Mouse (Mus musculus) liver, embryonic 13.5 days (tissue): Measurements from ENCODE around the gene Sin3b. TPM values are rescaled to one million over a fixed set of nuclear protein-coding genes. Genes with fewer than 3 reads are reported as not detected.

ENCODE experiments used
- ATAC-seq: fragments of 200-750 bp; cut with Nextera tagmentation; 2 replicates; pipeline ENCODE4 v1.8.0; 2017; ENCODE audit warnings: low read depth, mild to moderate bottlenecking, moderate number of reproducible peaks, moderate library complexity
- DNase-seq: peaks from one replicate; pipeline ENCODE4 v3.0.0; 2022
- H3K27ac ChIP-seq: fragments of 300-500 bp; sonication (generic); 2 replicates; pipeline ENCODE4 v1.5.1; 2015; ENCODE audit warnings: moderate library complexity, mild to moderate bottlenecking, inconsistent platforms
- H3K27me3 ChIP-seq: fragments of 300-500 bp; sonication (generic); 2 replicates; pipeline ENCODE4 v1.6.1; 2015; ENCODE audit warnings: mild to moderate bottlenecking, inconsistent platforms
- H3K36me3 ChIP-seq: fragments of 300-500 bp; sonication (generic); 2 replicates; pipeline ENCODE4 v1.6.1; 2015; ENCODE audit warnings: mild to moderate bottlenecking, inconsistent platforms
- H3K4me1 ChIP-seq: fragments of 300-500 bp; sonication (generic); replicated peaks from 2 replicates; pipeline ENCODE4 v1.6.1; 2015; ENCODE audit warnings: inconsistent platforms
- H3K4me2 ChIP-seq: fragments of 300-500 bp; sonication (generic); 2 replicates; pipeline ENCODE4 v1.6.1; 2015; ENCODE audit warnings: inconsistent platforms, mild to moderate bottlenecking, moderate library complexity
- H3K4me3 ChIP-seq: fragments of 300-500 bp; sonication (generic); replicated peaks from 2 replicates; pipeline ENCODE4 v1.5.1; 2015; ENCODE audit warnings: mild to moderate bottlenecking, inconsistent platforms
- H3K9ac ChIP-seq: fragments of 300-500 bp; sonication (generic); 2 replicates; pipeline ENCODE4 v1.6.1; 2015; ENCODE audit warnings: mild to moderate bottlenecking, inconsistent platforms
- H3K9me3 ChIP-seq: fragments of 300-500 bp; sonication (generic); replicated peaks from 2 replicates; pipeline ENCODE4 v1.6.1; 2016; ENCODE audit warnings: inconsistent platforms
- WGBS: fragments of 180-500 bp; shearing (Covaris S2); methylation state at CpG from one replicate; pipeline ENCODE4 v1.1.7; 2015; ENCODE audit not compliant: insufficient replicate concordance; 5-methylcytosine and 5-hydroxymethylcytosine counted together
- polyA plus RNA-seq: library from polyadenylated mRNA; unstranded; fragments of >200 nt; fragmentation: Nextera tagmentation; extraction: Ambion mirVana; gene quantifications from 2 replicates; pipeline ENCODE4 v1.2.1, GENCODE M21; 2015

Gene Sin3b
- polyA plus RNA-seq, 1 experiment from 2014 or later, result 68.0 TPM

DNA sequence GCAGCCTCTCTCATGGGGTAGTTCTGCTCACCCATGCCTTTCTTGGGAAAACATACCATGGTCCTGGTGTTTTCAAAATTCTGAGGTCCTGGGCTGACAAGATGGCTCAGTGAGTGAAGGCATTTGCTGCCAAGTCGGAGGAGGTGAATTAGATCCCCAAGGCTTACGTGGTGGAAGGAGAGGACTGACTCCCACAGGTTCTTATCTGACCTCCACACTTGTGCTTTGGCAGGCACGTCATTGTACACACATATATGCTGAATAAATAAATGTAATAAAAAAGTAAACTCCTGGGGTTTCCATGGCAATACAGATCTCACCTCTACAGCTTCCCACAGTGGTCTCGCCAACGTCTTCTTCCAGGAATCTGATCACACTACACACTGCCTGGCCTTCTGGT, 6.5 kb upstream of the Sin3b start:
- Histone ChIP-seq H3K9ac (no peak overlapping the region), H3K4me3 (no peak overlapping the region), H3K4me2 (no peak overlapping the region), H3K27ac (no peak overlapping the region), H3K36me3 (no peaks in the 10 kb centered on the region), H3K9me3 (no peaks in the 10 kb centered on the region), H3K27me3 (no peaks in the 10 kb centered on the region), H3K4me1 (0 out of 2 replicates have a peak, but pooled peaks cover 8% of the 10 kb centered on the region)
- ATAC-seq (peak; percentile 34; the same call in 1 of the 2 replicates), DNase-seq (no peak)
- WGBS, result 41% methylated on average over 5 of the region's 5 CpGs

DNA sequence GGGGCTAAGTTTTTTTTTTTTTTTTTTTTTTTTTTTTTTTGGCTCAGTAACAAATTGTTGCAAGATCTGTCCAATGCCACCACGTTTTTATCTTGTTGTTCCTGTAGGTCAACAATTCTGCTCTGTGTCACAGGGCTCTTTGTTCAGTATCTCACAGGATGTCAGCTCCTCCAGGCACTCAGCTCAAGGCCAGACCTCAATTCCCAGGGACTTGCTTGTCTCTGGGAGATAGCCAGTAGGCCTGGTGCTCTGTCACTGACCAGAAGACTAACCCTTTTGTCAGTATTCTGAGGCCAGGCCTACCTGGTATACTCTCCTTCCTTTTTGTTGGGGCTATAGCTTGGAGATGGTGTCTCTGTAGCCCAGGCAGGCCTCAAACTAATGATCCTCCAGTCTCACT, 2.5 kb upstream of the Sin3b start:
- DNase-seq (no peak), ATAC-seq (no peak)
- H3K4me2 ChIP-seq, result no peak overlapping the region
- H3K27ac ChIP-seq, result no peak overlapping the region
- H3K4me1 ChIP-seq, result peaks cover 28% of the 10 kb centered on the region
- H3K4me3 ChIP-seq, result no peak overlapping the region
- no peaks in the 10 kb centered on the region for H3K9me3 ChIP-seq
- no peaks in the 10 kb centered on the region for H3K27me3 ChIP-seq
- whole genome bisulfite sequencing, result 10% methylated on average over 1 of the region's 1 CpGs
- H3K9ac ChIP-seq, result no peak overlapping the region
- peaks cover 7% of the 10 kb centered on the region for H3K36me3 ChIP-seq

DNA sequence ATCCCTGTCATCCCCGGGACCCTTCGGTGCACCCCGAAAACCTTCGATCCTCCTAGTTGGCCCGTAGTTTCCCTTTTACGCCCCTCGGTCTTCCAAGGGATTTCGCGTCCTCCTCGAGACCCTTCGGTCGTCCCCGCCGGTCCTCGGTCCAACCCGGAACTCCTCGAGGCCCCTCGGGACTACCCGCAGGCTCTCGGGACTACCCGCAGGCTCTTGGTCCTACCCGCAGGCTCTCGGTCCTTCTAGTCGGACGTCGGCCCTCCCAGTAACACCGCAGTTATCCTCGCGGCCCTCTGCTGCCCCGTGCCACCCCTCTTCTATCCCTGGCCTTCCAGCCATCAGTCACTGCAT, 541 bp downstream of the Sin3b start:
- peaks cover 27% of the 10 kb centered on the region for H3K4me1 ChIP-seq
- under 1% methylated on average over 30 of the region's 30 CpGs for WGBS
- H3K4me3 ChIP-seq, result peak overlapping the region; percentile 96
- peak overlapping the region; percentile 86 for H3K4me2 ChIP-seq
- DNase-seq (peak; percentile 15), ATAC-seq (peak; percentile 19; the same call in 1 of the 2 replicates)
- peaks cover 38% of the 10 kb centered on the region for H3K36me3 ChIP-seq
- H3K27ac ChIP-seq, result no peak overlapping the region
- no peaks in the 10 kb centered on the region for H3K27me3 ChIP-seq
- H3K9me3 ChIP-seq, result no peaks in the 10 kb centered on the region
- H3K9ac ChIP-seq, result peak overlapping the region; percentile 92

DNA sequence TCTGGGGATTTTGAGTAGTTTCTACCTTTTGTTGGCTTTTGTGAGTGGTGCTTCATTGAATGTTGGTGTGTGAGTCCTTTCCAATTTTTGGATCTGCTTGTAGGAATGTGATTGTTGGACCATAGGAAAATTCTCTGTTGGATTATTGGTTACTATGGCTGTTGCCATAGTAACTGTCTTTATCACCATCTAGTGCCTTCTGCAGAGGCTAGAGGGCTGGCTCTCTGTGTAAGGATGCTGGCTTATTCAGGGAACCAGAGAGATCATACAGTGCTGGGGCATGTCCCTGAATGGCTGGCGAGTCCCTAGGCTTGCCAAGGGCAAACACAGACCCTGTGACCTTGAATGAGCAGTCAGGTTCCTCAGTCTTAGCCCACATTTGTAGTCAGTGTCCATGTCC, 5.6 kb downstream of the Sin3b start:
- no peaks in the 10 kb centered on the region for H3K9me3 ChIP-seq
- no peak overlapping the region for H3K9ac ChIP-seq
- no peak overlapping the region for H3K4me2 ChIP-seq
- no peak for ATAC-seq
- H3K4me3 ChIP-seq, result no peak overlapping the region
- no peak for DNase-seq
- H3K27ac ChIP-seq, result no peak overlapping the region
- no peaks in the 10 kb centered on the region for H3K27me3 ChIP-seq
- H3K36me3 ChIP-seq, result peaks cover 86% of the 10 kb centered on the region
- H3K4me1 ChIP-seq, result peaks cover 27% of the 10 kb centered on the region
- WGBS, result 74% methylated on average over 1 of the region's 1 CpGs

- H3K4me2 ChIP-seq, result no peak overlapping the region
- H3K36me3 ChIP-seq, result peaks cover 92% of the 10 kb centered on the region
- 56% methylated on average over 5 of the region's 5 CpGs for WGBS
- no peak overlapping the region for H3K4me3 ChIP-seq
- no peaks in the 10 kb centered on the region for H3K4me1 ChIP-seq
- H3K27me3 ChIP-seq, result no peaks in the 10 kb centered on the region
- no peak overlapping the region for H3K27ac ChIP-seq
- H3K9me3 ChIP-seq, result no peaks in the 10 kb centered on the region
- H3K9ac ChIP-seq, result no peak overlapping the region
- DNase-seq (no peak), ATAC-seq (no peak)
Observed at GRCm38 (mm10) chr8:72735001-72735400, 11.9 kb downstream of the Sin3b start.

GRCm38 (mm10) chr8:72736868-72737267, 13.8 kb downstream of the Sin3b start:
- Histone ChIP-seq H3K36me3 (peaks cover 87% of the 10 kb centered on the region), H3K4me2 (no peak overlapping the region), H3K4me1 (no peaks in the 10 kb centered on the region), H3K4me3 (no peak overlapping the region), H3K27me3 (no peaks in the 10 kb centered on the region), H3K9ac (no peak overlapping the region), H3K27ac (no peak overlapping the region), H3K9me3 (no peaks in the 10 kb centered on the region)
- no peak for ATAC-seq
- no peak for DNase-seq

GRCm38 (mm10) chr8:72746061-72746460, 23.0 kb downstream of the Sin3b start:
- no peak for DNase-seq
- no peaks in the 10 kb centered on the region for H3K9me3 ChIP-seq
- 47% methylated on average over 5 of the region's 5 CpGs for WGBS
- no peak overlapping the region for H3K27ac ChIP-seq
- peaks cover 89% of the 10 kb centered on the region for H3K36me3 ChIP-seq
- no peak overlapping the region for H3K9ac ChIP-seq
- no peak overlapping the region for H3K4me3 ChIP-seq
- no peak overlapping the region for H3K4me2 ChIP-seq
- no peaks in the 10 kb centered on the region for H3K27me3 ChIP-seq
- no peak for ATAC-seq
- no peaks in the 10 kb centered on the region for H3K4me1 ChIP-seq

GRCm38 (mm10) chr8:72749846-72750245, 26.8 kb downstream of the Sin3b start:
- no peak overlapping the region for H3K4me3 ChIP-seq
- 92% methylated on average over 26 of the region's 26 CpGs for WGBS
- no peak for DNase-seq
- H3K27me3 ChIP-seq, result no peaks in the 10 kb centered on the region
- H3K27ac ChIP-seq, result no peak overlapping the region
- no peak for ATAC-seq
- H3K36me3 ChIP-seq, result peaks cover 94% of the 10 kb centered on the region
- no peak overlapping the region for H3K4me2 ChIP-seq
- no peaks in the 10 kb centered on the region for H3K9me3 ChIP-seq
- no peaks in the 10 kb centered on the region for H3K4me1 ChIP-seq
- no peak overlapping the region for H3K9ac ChIP-seq

DNA sequence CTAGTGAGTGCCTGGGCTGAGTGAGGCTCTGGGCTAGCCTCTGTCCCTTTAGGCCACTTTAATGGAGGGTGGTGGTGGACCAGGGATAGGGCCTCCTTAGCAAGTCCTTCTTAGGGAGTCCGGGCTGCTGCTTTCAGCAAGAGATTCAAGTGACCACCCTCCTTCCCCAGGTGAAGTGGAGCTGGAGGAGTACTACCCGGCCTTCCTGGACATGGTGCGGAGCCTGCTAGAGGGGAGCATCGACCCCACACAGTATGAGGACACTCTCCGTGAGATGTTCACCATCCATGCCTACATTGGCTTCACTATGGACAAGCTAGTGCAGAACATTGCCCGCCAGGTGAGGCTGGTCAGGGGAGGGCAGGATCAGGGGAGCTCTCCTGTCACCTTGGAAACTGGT, 27.2 kb downstream of the Sin3b start:
- Histone ChIP-seq H3K4me2 (no peak overlapping the region), H3K27me3 (no peaks in the 10 kb centered on the region), H3K4me1 (no peaks in the 10 kb centered on the region), H3K36me3 (peaks cover 92% of the 10 kb centered on the region), H3K9me3 (no peaks in the 10 kb centered on the region), H3K9ac (no peak overlapping the region), H3K4me3 (no peak overlapping the region), H3K27ac (no peak overlapping the region)
- WGBS, result 78% methylated on average over 6 of the region's 6 CpGs
- ATAC-seq, result no peak
- no peak for DNase-seq

DNA sequence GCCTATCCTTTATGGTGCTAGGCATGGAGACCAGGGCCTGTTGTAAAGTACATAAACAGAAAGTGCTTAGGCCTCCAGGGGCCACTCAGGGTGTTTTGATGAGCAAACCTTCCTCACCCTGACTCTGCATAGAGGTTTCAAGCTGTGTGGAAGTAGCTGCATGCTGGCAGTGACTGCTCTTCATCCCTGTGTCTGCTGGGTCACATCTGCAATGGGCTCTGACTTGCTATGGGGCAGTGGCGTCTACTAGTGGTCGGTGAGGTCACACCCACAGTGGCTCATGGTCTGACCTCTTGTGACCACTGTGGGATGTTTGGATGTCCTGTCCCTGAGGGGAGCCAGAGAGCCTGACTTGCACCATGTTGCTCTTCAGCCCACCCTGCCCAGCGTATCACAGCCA, 28.0 kb downstream of the Sin3b start:
- Histone ChIP-seq H3K4me2 (no peak overlapping the region), H3K36me3 (peaks cover 92% of the 10 kb centered on the region), H3K4me1 (no peaks in the 10 kb centered on the region), H3K4me3 (no peak overlapping the region), H3K9ac (no peak overlapping the region), H3K9me3 (no peaks in the 10 kb centered on the region), H3K27me3 (no peaks in the 10 kb centered on the region), H3K27ac (no peak overlapping the region)
- ATAC-seq, result no peak
- 71% methylated on average over 3 of the region's 3 CpGs for WGBS
- DNase-seq, result no peak

GRCm38 (mm10) chr8:72752289-72752688, 29.2 kb downstream of the Sin3b start:
- H3K4me1 ChIP-seq, result no peaks in the 10 kb centered on the region
- H3K36me3 ChIP-seq, result peaks cover 92% of the 10 kb centered on the region
- H3K27ac ChIP-seq, result no peak overlapping the region
- no peak overlapping the region for H3K4me3 ChIP-seq
- H3K27me3 ChIP-seq, result no peaks in the 10 kb centered on the region
- no peak overlapping the region for H3K4me2 ChIP-seq
- no peak for DNase-seq
- no peaks in the 10 kb centered on the region for H3K9me3 ChIP-seq
- no peak overlapping the region for H3K9ac ChIP-seq
- ATAC-seq, result no peak
- 63% methylated on average over 3 of the region's 3 CpGs for WGBS

- no peaks in the 10 kb centered on the region for H3K9me3 ChIP-seq
Observed at GRCm38 (mm10) chr8:72753165-72753564, 30.1 kb downstream of the Sin3b start.

More at GRCm38 (mm10) chr8:72753165-72753564, 30.1 kb downstream of the Sin3b start:
- Histone ChIP-seq H3K27ac (no peak overlapping the region), H3K9ac (no peak overlapping the region), H3K4me3 (no peak overlapping the region), H3K4me1 (no peaks in the 10 kb centered on the region), H3K4me2 (no peak overlapping the region), H3K27me3 (no peaks in the 10 kb centered on the region), H3K36me3 (peaks cover 91% of the 10 kb centered on the region)
- WGBS, result 81% methylated on average over 9 of the region's 9 CpGs
- ATAC-seq (no peak), DNase-seq (no peak)
